Comparison of ENCODE assay signal across 8 mouse cellular contexts in genomic region chr3:94309633-94310363, GRCm38 (mm10). TPM values are rescaled to one million over a fixed set of nuclear protein-coding genes. Genes with fewer than 3 reads are reported as not detected.
DNase-seq lines count a peak whose midpoint lies in the region; ATAC-seq and TF ChIP-seq lines count a peak whose summit lies in the region.

Gene Them4 (plus strand): TSS chr3:94310089.

- DNase-seq in ES-E14 (ENCODE audit: low read depth, low spot score) = peak; percentile 89
- peak; percentile 97 for DNase-seq in cerebellum, adult 11-12 months
- peak; percentile 95 for DNase-seq in heart, postnatal 25 days (ENCODE audit: low spot score)
- peak; percentile 87 to 95 for DNase-seq in layer of hippocampus, adult 18-20 months (ENCODE audit: low spot score in 2 of 2)
- peak; percentile 95 for DNase-seq in lung, adult 2 months
- peak; percentile 84 to 85 for DNase-seq in thymus, adult 18-20 months

- no peak for TF ChIP-seq CTCF in lung, adult 2 months (IDR thresholded peaks at IDR 0.05; ENCODE audit: insufficient read depth, low read length)

- peak; percentile 99 for ATAC-seq in forebrain, embryonic 15.5 days (replicated peaks)
- ATAC-seq in neutrophil, adult 5-6 weeks (ENCODE audit: extremely low read depth, insufficient number of reproducible peaks, low FRiP score, poor library complexity, severe bottlenecking) = peak; percentile 89

- in situ Hi-C loops in ES-E14 (cut with MboI; ENCODE audit: low sequenced_read_pairs in 2 of 2, unreplicated experiment in 2 of 2) = no loop called here

- H3K4me2 ChIP-seq in forebrain, embryonic 15.5 days (replicated peaks) = peak within 1 kb of the TSS; percentile 63

- H3K36me3 ChIP-seq in ES-E14 (ENCODE audit: control insufficient read depth, insufficient read depth, low read length, poor library complexity, severe bottlenecking) = no peaks in the 10 kb centered on the region
- no peaks in the 10 kb centered on the region for H3K36me3 ChIP-seq in forebrain, embryonic 15.5 days

- H3K9ac ChIP-seq in ES-E14 (ENCODE audit: insufficient read depth, low read depth, low read length, poor library complexity, severe bottlenecking) = peak within 1 kb of the TSS; percentile 80
- H3K9ac ChIP-seq in forebrain, embryonic 15.5 days (replicated peaks) = peak within 1 kb of the TSS; percentile 60

- 2% methylated on average over 47 of the region's 47 CpGs for WGBS in forebrain, embryonic 15.5 days
- WGBS in lung, adult 2 months = 2% methylated on average over 47 of the region's 47 CpGs

- H3K4me1 ChIP-seq in ES-E14 (ENCODE audit: control insufficient read depth in 2 of 2, insufficient read depth in 2 of 2, low read length in 2 of 2, poor library complexity in 1 of 2) = no peaks in the 10 kb centered on the region; a peak in 1 of 4 replicates
- peaks cover 18% of the 10 kb centered on the region; the same call in 1 of the 2 replicates for H3K4me1 ChIP-seq in forebrain, embryonic 15.5 days
- H3K4me1 ChIP-seq in lung, adult 2 months (ENCODE audit: control insufficient read depth, insufficient read depth, low read length) = peaks cover 2% of the 10 kb centered on the region; the same call in 1 of the 2 replicates

- peak within 1 kb of the TSS; percentile 40; the same call in 1 of the 2 replicates for H3K27ac ChIP-seq in ES-E14 (ENCODE audit: insufficient read depth, low read depth, low read length, poor library complexity, severe bottlenecking)
- H3K27ac ChIP-seq in forebrain, embryonic 15.5 days (replicated peaks) = peak within 1 kb of the TSS; percentile 74

- H3K27me3 ChIP-seq in forebrain, embryonic 15.5 days = no peaks in the 10 kb centered on the region

- intact Hi-C loops in heart, postnatal 25 days (cut with DNase I) = no loop called here

- H3K4me3 ChIP-seq in ES-E14 (ENCODE audit: insufficient read depth in 1 of 2, low read depth in 1 of 2, low read length in 2 of 2, poor library complexity in 1 of 2, severe bottlenecking in 1 of 2) = peak within 1 kb of the TSS; percentile 77 to 92
- H3K4me3 ChIP-seq in forebrain, embryonic 15.5 days = peak within 1 kb of the TSS; percentile 58
- peak within 1 kb of the TSS; percentile 77 for H3K4me3 ChIP-seq in lung, adult 2 months (replicated peaks; ENCODE audit: extremely low read depth, low read depth, low read length)

- peak; percentile 78; the same call in 1 of the 2 replicates for TF ChIP-seq POLR2A in lung, adult 2 months (IDR thresholded peaks at IDR 0.05; ENCODE audit: borderline replicate concordance, extremely low read depth, low read depth, low read length)

- H3K9me3 ChIP-seq in ES-E14 (ENCODE audit: control insufficient read depth, insufficient read depth, low read depth, low read length) = no peaks in the 10 kb centered on the region
- H3K9me3 ChIP-seq in forebrain, embryonic 15.5 days = no peaks in the 10 kb centered on the region

TF ChIP-seq in ES-E14, 5 proteins besides CTCF, POLR2A, EP300 and RAD21:
- no peak for TF ChIP-seq MAFK (IDR thresholded peaks at IDR 0.05; ENCODE audit: insufficient read depth, low read depth, low read length)
- peak; percentile 72 for TF ChIP-seq HCFC1 (IDR thresholded peaks at IDR 0.05; ENCODE audit: borderline replicate concordance, insufficient read depth, low read length)
- TF ChIP-seq ZNF384 (IDR thresholded peaks at IDR 0.05; ENCODE audit: low read depth, low read length) = no peak

RNA-seq across cellular contexts. Expression of gene Them4, which starts in this region (rescaled TPM):
- total RNA-seq in ES-E14 (2012; rRNA removed) = 1.5 and 3.0 TPM in 2 replicates
- 32.1 and 34.1 TPM in 2 replicates for polyA plus RNA-seq in forebrain, embryonic 15.5 days (2015; fragmentation: Nextera tagmentation; extraction: Ambion mirVana)
- total RNA-seq in heart, postnatal 25 days (2021) = 10 to 100 TPM; 17.5 TPM
- total RNA-seq in layer of hippocampus, adult 18-20 months (2021) = 10 to 100 TPM; 23.8 to 27.2 TPM
- 1.2 and 2.1 TPM in 2 replicates for polyA plus RNA-seq in lung, adult 2 months (2012; rRNA removed)
- total RNA-seq in neutrophil, adult 5-6 weeks (2017) = 5.0 and 5.9 TPM in 2 replicates

Comparison
In these comparisons a context has a peak if more than half of its experiments do, and no peak if none do; other contexts are left out.
1. Peak in every context shown above with its lines: DNase-seq, ATAC-seq, H3K4me3 ChIP-seq and H3K27ac ChIP-seq.
2. RNA of gene Them4 (polyA plus RNA-seq): 32.1 to 34.1 TPM in forebrain, embryonic 15.5 days; 1.2 to 2.1 TPM in lung, adult 2 months; every median in the first group is over 10 times any median in the second.